Mouse (Mus musculus) left cerebral cortex, postnatal 10 days (tissue): ENCODE results near the gene Cst8. TPM values are rescaled to one million over a fixed set of nuclear protein-coding genes. Genes with fewer than 3 reads are reported as not detected.

ENCODE experiments used
- total RNA-seq, 2 experiments: library from RNA; stranded (reverse); gene quantifications; 2 replicates each; pipeline ENCODE4 v1.2.3; 2021

The Cst8 gene
- total RNA-seq, 2 experiments from 2014 or later = not detected

Other genes with a start within 250 kb of the Cst8 start
- gene Nxt1, start 126.2 kb upstream of the Cst8 start, total RNA-seq = 10 to 100 TPM in 1 of 2 experiments, 1 to 10 TPM in 1; 9.0 to 10.9 TPM
- gene Gzf1, start 117.8 kb upstream of the Cst8 start, total RNA-seq = 10 to 100 TPM; 23.5 to 23.6 TPM
- 100 to 1,000 TPM; 257 to 269 TPM for gene Napb, start 66.3 kb upstream of the Cst8 start, total RNA-seq
- not detected for gene Cstl1, start 48.4 kb upstream of the Cst8 start, total RNA-seq
- not detected for gene Cst11, start 27.3 kb upstream of the Cst8 start, total RNA-seq
- gene 8030411F24Rik, start 16.8 kb upstream of the Cst8 start, total RNA-seq = not detected
- not detected for gene Cst12, start 9.4 kb upstream of the Cst8 start, total RNA-seq
- gene Cst13, start 21.3 kb downstream of the Cst8 start, total RNA-seq = not detected
- gene Cst9, start 36.4 kb downstream of the Cst8 start, total RNA-seq = not detected
- gene 9230104L09Rik, start 66.3 kb downstream of the Cst8 start, total RNA-seq = not detected
- gene Cst3, start 76.9 kb downstream of the Cst8 start, total RNA-seq = 1,000 to 10,000 TPM; 1,743 to 1,747 TPM
- gene Gm1330, start 204.5 kb downstream of the Cst8 start, total RNA-seq = not detected
- not detected for gene Gm10750, start 218.5 kb downstream of the Cst8 start, total RNA-seq